Mouse (Mus musculus) thymus, adult 2 months (tissue): ENCODE measurements around the gene Smim20.

Experiments
- CTCF ChIP-seq: fragments of 200-500 bp; IDR thresholded peaks from 2 replicates; pipeline ENCODE4 v1.5.1; 2012; ENCODE audit warnings: mild to moderate bottlenecking, control low read depth, low read length, moderate library complexity, borderline replicate concordance; ENCODE audit not compliant: control insufficient read depth, poor library complexity, insufficient read depth; ENCODE audit errors: extremely low read depth
- POLR2A ChIP-seq: fragments of 200-500 bp; IDR thresholded peaks from 2 replicates; pipeline ENCODE4 v1.6.1; 2012; ENCODE audit warnings: mild to moderate bottlenecking, low read length, control low read depth, moderate library complexity; ENCODE audit not compliant: control insufficient read depth, poor library complexity, insufficient read depth; ENCODE audit errors: extremely low read depth

DNA sequence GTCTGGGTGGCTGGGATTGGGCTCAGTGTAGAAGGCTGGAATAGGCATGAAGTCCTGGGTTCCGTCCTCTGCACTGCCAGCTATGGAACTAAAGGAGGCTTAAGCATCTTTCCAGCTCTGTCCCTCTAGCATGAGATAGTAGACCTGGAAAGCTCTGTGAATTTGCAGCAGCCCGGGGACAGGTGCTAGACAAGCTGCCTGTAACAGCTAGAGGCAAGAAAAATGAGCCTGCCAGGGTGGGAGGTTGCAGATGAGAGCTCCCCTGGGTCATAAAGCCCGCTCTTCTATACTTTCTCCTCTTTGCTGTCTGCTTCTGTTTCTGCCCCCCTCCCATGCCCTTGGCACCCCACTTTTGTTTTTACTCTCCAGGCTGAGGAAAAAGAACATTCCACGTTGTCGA lies 7.0 kb upstream of the Smim20 start:
- no peak for TF ChIP-seq CTCF
- no peak for TF ChIP-seq POLR2A
